Mouse (Mus musculus): ENCODE results near the gene Rnf182. TPM values are rescaled to one million over a fixed set of nuclear protein-coding genes. Genes with fewer than 3 reads are reported as not detected.
A peak's percentile ranks its signal among the peaks of the same experiment; 100 is the strongest.

The Rnf182 gene
- polyA plus RNA-seq, 1 experiment from 2014 or later, result 37.3 TPM

- Histone ChIP-seq H3K36me3 (no peaks in the 10 kb centered on the region), H3K4me3 (peak overlapping the region; percentile 82), H3K4me2 (peak overlapping the region; percentile 77), H3K9ac (peak overlapping the region; percentile 85), H3K27ac (replicated peaks) (peak overlapping the region; percentile 12), H3K27me3 (no peaks in the 10 kb centered on the region), H3K4me1 (replicated peaks) (peaks cover 36% of the 10 kb centered on the region), H3K9me3 (no peaks in the 10 kb centered on the region)
- no peak for ATAC-seq (ENCODE audit: low FRiP score, low read depth)
- 13% methylated on average over 6 of the region's 6 CpGs for WGBS
Observed at GRCm38 (mm10) chr13:43616551-43616950, 1.0 kb downstream of the Rnf182 start.

GRCm38 (mm10) chr13:43619550-43620175, 4.2 kb downstream of the Rnf182 start:
- Histone ChIP-seq H3K27ac (replicated peaks) (no peak overlapping the region), H3K27me3 (no peaks in the 10 kb centered on the region), H3K36me3 (no peaks in the 10 kb centered on the region), H3K9me3 (no peaks in the 10 kb centered on the region), H3K4me3 (no peak overlapping the region), H3K4me2 (no peak overlapping the region), H3K9ac (no peak overlapping the region), H3K4me1 (replicated peaks) (peaks cover 36% of the 10 kb centered on the region)
- 56% methylated on average over 4 of the region's 4 CpGs for WGBS
- ATAC-seq (ENCODE audit: low FRiP score, low read depth), result no peak

GRCm38 (mm10) chr13:43627922-43628321, 12.4 kb downstream of the Rnf182 start:
- H3K4me2 ChIP-seq, result no peak overlapping the region
- H3K36me3 ChIP-seq, result no peaks in the 10 kb centered on the region
- WGBS, result 83% methylated on average over 5 of the region's 5 CpGs
- no peaks in the 10 kb centered on the region for H3K4me1 ChIP-seq (replicated peaks)
- H3K4me3 ChIP-seq, result no peak overlapping the region
- H3K9me3 ChIP-seq, result no peaks in the 10 kb centered on the region
- ATAC-seq (ENCODE audit: low FRiP score, low read depth), result no peak
- H3K27ac ChIP-seq (replicated peaks), result no peak overlapping the region
- no peak overlapping the region for H3K9ac ChIP-seq
- no peaks in the 10 kb centered on the region for H3K27me3 ChIP-seq

GRCm38 (mm10) chr13:43629785-43630184, 14.3 kb downstream of the Rnf182 start:
- Histone ChIP-seq H3K4me3 (no peak overlapping the region), H3K27ac (replicated peaks) (no peak overlapping the region), H3K4me2 (no peak overlapping the region), H3K9ac (no peak overlapping the region), H3K9me3 (no peaks in the 10 kb centered on the region), H3K4me1 (replicated peaks) (no peaks in the 10 kb centered on the region), H3K36me3 (no peaks in the 10 kb centered on the region), H3K27me3 (no peaks in the 10 kb centered on the region)
- 89% methylated on average over 7 of the region's 7 CpGs for WGBS
- no peak for ATAC-seq (ENCODE audit: low FRiP score, low read depth)

- no peaks in the 10 kb centered on the region for H3K27me3 ChIP-seq
- ATAC-seq (ENCODE audit: low FRiP score, low read depth), result no peak
- H3K4me1 ChIP-seq (replicated peaks), result peaks cover 4% of the 10 kb centered on the region; the same call in 1 of the 2 replicates
- no peak overlapping the region for H3K9ac ChIP-seq
- H3K36me3 ChIP-seq, result no peaks in the 10 kb centered on the region
- H3K9me3 ChIP-seq, result no peaks in the 10 kb centered on the region
- no peak overlapping the region for H3K4me2 ChIP-seq
- no peak overlapping the region for H3K4me3 ChIP-seq
- 99% methylated on average over 6 of the region's 6 CpGs for WGBS
- no peak overlapping the region for H3K27ac ChIP-seq (replicated peaks)
Observed at GRCm38 (mm10) chr13:43631266-43631665, 15.8 kb downstream of the Rnf182 start.

- H3K27ac ChIP-seq (replicated peaks), result no peak overlapping the region
- H3K9ac ChIP-seq, result no peak overlapping the region
- peaks cover 4% of the 10 kb centered on the region; the same call in 1 of the 2 replicates for H3K4me1 ChIP-seq (replicated peaks)
- ATAC-seq (ENCODE audit: low FRiP score, low read depth), result no peak
- H3K27me3 ChIP-seq, result no peaks in the 10 kb centered on the region
- H3K4me3 ChIP-seq, result no peak overlapping the region
- H3K36me3 ChIP-seq, result no peaks in the 10 kb centered on the region
- 89% methylated on average over 4 of the region's 4 CpGs for WGBS
- no peak overlapping the region for H3K4me2 ChIP-seq
- H3K9me3 ChIP-seq, result no peaks in the 10 kb centered on the region
Observed at GRCm38 (mm10) chr13:43633024-43633423, 17.5 kb downstream of the Rnf182 start.

- Histone ChIP-seq H3K27ac (replicated peaks) (no peak overlapping the region), H3K9me3 (no peaks in the 10 kb centered on the region), H3K36me3 (no peaks in the 10 kb centered on the region), H3K4me2 (no peak overlapping the region), H3K4me3 (no peak overlapping the region), H3K4me1 (replicated peaks) (peaks cover 4% of the 10 kb centered on the region; the same call in 1 of the 2 replicates), H3K9ac (no peak overlapping the region), H3K27me3 (no peaks in the 10 kb centered on the region)
- WGBS, result 56% methylated on average over 7 of the region's 7 CpGs
- no peak for ATAC-seq (ENCODE audit: low FRiP score, low read depth)
Observed at GRCm38 (mm10) chr13:43637720-43638119, 22.2 kb downstream of the Rnf182 start.

GRCm38 (mm10) chr13:43644991-43645390, 29.5 kb downstream of the Rnf182 start:
- ATAC-seq (ENCODE audit: low FRiP score, low read depth), result no peak
- H3K9ac ChIP-seq, result no peak overlapping the region
- no peak overlapping the region for H3K27ac ChIP-seq (replicated peaks)
- WGBS, result 28% methylated on average over 1 of the region's 1 CpGs
- H3K36me3 ChIP-seq, result no peaks in the 10 kb centered on the region
- H3K4me2 ChIP-seq, result no peak overlapping the region
- no peaks in the 10 kb centered on the region for H3K27me3 ChIP-seq
- H3K4me1 ChIP-seq (replicated peaks), result peaks cover 26% of the 10 kb centered on the region
- H3K9me3 ChIP-seq, result no peaks in the 10 kb centered on the region
- H3K4me3 ChIP-seq, result no peak overlapping the region

GRCm38 (mm10) chr13:43648556-43648955, 33.0 kb downstream of the Rnf182 start:
- peak; percentile 27; the same call in 1 of the 2 replicates for ATAC-seq (ENCODE audit: low FRiP score, low read depth)
- Histone ChIP-seq H3K4me2 (no peak overlapping the region), H3K9me3 (no peaks in the 10 kb centered on the region), H3K4me3 (no peak overlapping the region), H3K27ac (replicated peaks) (peak overlapping the region; percentile 50), H3K9ac (no peak overlapping the region), H3K27me3 (no peaks in the 10 kb centered on the region), H3K36me3 (no peaks in the 10 kb centered on the region), H3K4me1 (replicated peaks) (peaks cover 43% of the 10 kb centered on the region)
- 37% methylated on average over 6 of the region's 6 CpGs for WGBS

GRCm38 (mm10) chr13:43651277-43651676, 35.8 kb downstream of the Rnf182 start:
- Histone ChIP-seq H3K36me3 (no peaks in the 10 kb centered on the region), H3K4me1 (replicated peaks) (peaks cover 46% of the 10 kb centered on the region), H3K9me3 (no peaks in the 10 kb centered on the region), H3K9ac (no peak overlapping the region), H3K4me3 (no peak overlapping the region), H3K4me2 (no peak overlapping the region), H3K27me3 (no peaks in the 10 kb centered on the region), H3K27ac (replicated peaks) (peak overlapping the region; percentile 63)
- ATAC-seq (ENCODE audit: low FRiP score, low read depth), result peak; percentile 35; the same call in 1 of the 2 replicates
- 42% methylated on average over 3 of the region's 3 CpGs for WGBS

GRCm38 (mm10) chr13:43654091-43654490, 38.6 kb downstream of the Rnf182 start:
- no peak overlapping the region for H3K9ac ChIP-seq
- no peak overlapping the region for H3K27ac ChIP-seq (replicated peaks)
- no peak overlapping the region for H3K4me2 ChIP-seq
- H3K4me1 ChIP-seq (replicated peaks), result peaks cover 34% of the 10 kb centered on the region
- 52% methylated on average over 6 of the region's 6 CpGs for WGBS
- H3K4me3 ChIP-seq, result no peak overlapping the region
- no peaks in the 10 kb centered on the region for H3K36me3 ChIP-seq
- ATAC-seq (ENCODE audit: low FRiP score, low read depth), result no peak
- H3K9me3 ChIP-seq, result no peaks in the 10 kb centered on the region
- H3K27me3 ChIP-seq, result no peaks in the 10 kb centered on the region

- H3K27me3 ChIP-seq, result no peaks in the 10 kb centered on the region
- H3K4me2 ChIP-seq, result no peak overlapping the region
- peaks cover 6% of the 10 kb centered on the region; the same call in 1 of the 2 replicates for H3K36me3 ChIP-seq
- no peak overlapping the region for H3K9ac ChIP-seq
- H3K4me1 ChIP-seq (replicated peaks), result no peaks in the 10 kb centered on the region
- H3K9me3 ChIP-seq, result no peaks in the 10 kb centered on the region
- H3K4me3 ChIP-seq, result no peak overlapping the region
- no peak for ATAC-seq (ENCODE audit: low FRiP score, low read depth)
- 94% methylated on average over 4 of the region's 4 CpGs for WGBS
- H3K27ac ChIP-seq (replicated peaks), result no peak overlapping the region
Observed at GRCm38 (mm10) chr13:43663225-43663624, 47.7 kb downstream of the Rnf182 start.

GRCm38 (mm10) chr13:43666130-43666529, 50.6 kb downstream of the Rnf182 start:
- Histone ChIP-seq H3K4me2 (no peak overlapping the region), H3K4me1 (replicated peaks) (no peaks in the 10 kb centered on the region), H3K4me3 (no peak overlapping the region), H3K27ac (replicated peaks) (no peak overlapping the region), H3K9me3 (no peaks in the 10 kb centered on the region), H3K9ac (no peak overlapping the region), H3K36me3 (peaks cover 7% of the 10 kb centered on the region), H3K27me3 (no peaks in the 10 kb centered on the region)
- ATAC-seq (ENCODE audit: low FRiP score, low read depth), result no peak
- 75% methylated on average over 12 of the region's 12 CpGs for WGBS
